Mouse (Mus musculus) E14TG2a.4 (cell line): ENCODE data around the gene Tff3.

ENCODE experiments used
- CTCF ChIP-seq: conservative IDR thresholded peaks from 2 replicates; pipeline ENCODE4 v1.5.1; 2014; ENCODE audit warnings: low read length
- NANOG ChIP-seq: IDR thresholded peaks from 2 replicates; pipeline ENCODE4 v1.6.1; 2014; ENCODE audit warnings: borderline replicate concordance, low read length, mixed read lengths
- POU5F1 ChIP-seq: IDR thresholded peaks from 2 replicates; pipeline ENCODE4 v1.6.1; 2014; ENCODE audit warnings: low read length, borderline replicate concordance

DNA sequence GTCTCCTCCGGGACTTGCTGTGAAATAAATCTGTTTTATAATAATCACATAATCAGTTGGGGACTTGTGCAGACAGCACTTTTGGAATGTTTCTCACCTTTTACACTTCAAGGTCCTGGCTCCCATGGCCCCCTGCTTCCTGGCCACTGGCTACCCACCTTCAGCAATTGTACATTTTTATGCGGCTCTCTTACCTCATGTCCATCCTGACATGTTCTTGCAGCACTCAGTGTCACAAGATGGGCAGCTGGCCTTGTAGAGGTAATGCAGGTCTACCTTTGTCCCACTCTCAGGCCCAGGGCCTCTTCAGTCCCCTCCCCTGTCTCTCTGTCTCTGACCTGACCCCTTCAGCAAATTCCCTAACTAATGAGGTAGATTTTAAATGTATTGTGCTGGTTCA, 32.6 kb downstream of the Tff3 start:
- TF ChIP-seq CTCF: no peak
- TF ChIP-seq POU5F1: no peak
- no peak for TF ChIP-seq NANOG
